Mouse (Mus musculus) hindbrain, embryonic 14.5 days (tissue): ENCODE data around the gene Cbfa2t2. TPM values are rescaled to one million over a fixed set of nuclear protein-coding genes. Genes with fewer than 3 reads are reported as not detected.

Experiments used
- ATAC-seq: fragments of 200-750 bp; cut with Nextera tagmentation; 2 replicates; pipeline ENCODE4 v1.8.0; 2017; ENCODE audit warnings: moderate number of reproducible peaks, mild to moderate bottlenecking, moderate TSS enrichment, moderate library complexity; ENCODE audit not compliant: low FRiP score
- DNase-seq: peaks from one replicate; pipeline ENCODE4 v3.0.0-alpha.2; 2015; ENCODE audit warnings: low spot score
- H3K27ac ChIP-seq: fragments of 300-500 bp; sonication (generic); 2 replicates; pipeline ENCODE4 v1.5.1; 2014; ENCODE audit warnings: mild to moderate bottlenecking, moderate library complexity
- H3K27me3 ChIP-seq: fragments of 300-500 bp; sonication (generic); 2 replicates; pipeline ENCODE4 v1.6.1; 2014; ENCODE audit warnings: mild to moderate bottlenecking, low read length, mixed read lengths; ENCODE audit not compliant: control insufficient read depth, insufficient read depth
- H3K36me3 ChIP-seq: fragments of 300-500 bp; sonication (generic); replicated peaks from 2 replicates; pipeline ENCODE4 v1.6.1; 2014; ENCODE audit not compliant: control insufficient read depth, insufficient read depth
- H3K4me1 ChIP-seq: fragments of 300-500 bp; sonication (generic); replicated peaks from 2 replicates; pipeline ENCODE4 v1.6.1; 2014; ENCODE audit warnings: antibody characterized with exemption, low read length, mixed read lengths; ENCODE audit not compliant: control insufficient read depth, insufficient read depth
- H3K4me2 ChIP-seq: fragments of 300-500 bp; sonication (generic); replicated peaks from 2 replicates; pipeline ENCODE4 v1.6.1; 2014; ENCODE audit warnings: mild to moderate bottlenecking, moderate library complexity
- H3K4me3 ChIP-seq: fragments of 300-500 bp; sonication (generic); replicated peaks from 2 replicates; pipeline ENCODE4 v1.5.1; 2014; ENCODE audit warnings: mild to moderate bottlenecking, low read length
- H3K9ac ChIP-seq: fragments of 300-500 bp; sonication (generic); 2 replicates; pipeline ENCODE4 v1.6.1; 2014
- H3K9me3 ChIP-seq: fragments of 300-500 bp; sonication (generic); 2 replicates; pipeline ENCODE4 v1.6.1; 2016; ENCODE audit warnings: low read length; ENCODE audit not compliant: control insufficient read depth
- WGBS: fragments of 180-500 bp; shearing (Covaris S2); extraction: QIAGEN DNeasy Blood & Tissue Kit; methylation state at CpG from one replicate; pipeline ENCODE4 v1.1.7; 2014; 5-methylcytosine and 5-hydroxymethylcytosine counted together
- polyA plus RNA-seq: library from polyadenylated mRNA; unstranded; fragments of >200 nt; fragmentation: Nextera tagmentation; extraction: Ambion mirVana; gene quantifications from 2 replicates; pipeline ENCODE4 v1.2.1, GENCODE M21; 2014

The Cbfa2t2 gene
- polyA plus RNA-seq, 1 experiment from 2014 or later, result 48.0 TPM

DNA sequence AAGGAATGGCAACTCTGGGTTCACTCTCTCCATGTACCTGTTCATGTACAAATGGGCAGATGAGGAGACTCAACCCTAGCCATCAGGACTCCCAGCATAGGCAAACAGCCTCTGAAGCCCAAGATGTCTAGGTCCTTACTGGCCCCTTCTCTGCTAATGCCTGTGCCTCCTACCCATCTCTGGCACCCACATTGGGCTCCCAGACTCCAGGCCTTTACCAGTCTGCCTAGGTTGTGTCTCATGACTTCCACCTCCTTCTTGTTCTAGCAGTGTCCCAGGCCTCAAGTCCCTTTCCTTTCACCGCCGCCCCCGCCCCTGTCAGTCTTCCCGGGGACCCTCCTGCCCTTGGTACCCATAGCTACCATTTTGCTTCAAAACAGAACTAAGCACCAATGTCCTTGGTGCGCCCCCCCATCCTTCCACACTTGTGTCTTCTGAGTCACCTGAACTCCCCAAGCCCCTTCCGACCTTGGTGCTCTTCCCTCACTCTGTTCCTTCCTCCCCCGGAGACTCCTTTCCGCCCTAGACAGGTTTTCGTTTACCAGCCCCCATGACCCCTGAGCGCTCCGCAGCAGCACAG, 29.1 kb upstream of the Cbfa2t2 start:
- H3K36me3 ChIP-seq, result no peaks in the 10 kb centered on the region
- no peak overlapping the region for H3K27ac ChIP-seq
- peak overlapping the region; percentile 59 for H3K4me2 ChIP-seq
- no peaks in the 10 kb centered on the region; the same call in 1 of the 2 replicates for H3K4me1 ChIP-seq
- peak overlapping the region; percentile 67 for H3K4me3 ChIP-seq
- H3K9ac ChIP-seq, result peak overlapping the region; percentile 65
- H3K9me3 ChIP-seq, result no peaks in the 10 kb centered on the region
- DNase-seq (no peak), ATAC-seq (no peak)
- H3K27me3 ChIP-seq, result no peaks in the 10 kb centered on the region
- 33% methylated on average over 11 of the region's 11 CpGs for WGBS

DNA sequence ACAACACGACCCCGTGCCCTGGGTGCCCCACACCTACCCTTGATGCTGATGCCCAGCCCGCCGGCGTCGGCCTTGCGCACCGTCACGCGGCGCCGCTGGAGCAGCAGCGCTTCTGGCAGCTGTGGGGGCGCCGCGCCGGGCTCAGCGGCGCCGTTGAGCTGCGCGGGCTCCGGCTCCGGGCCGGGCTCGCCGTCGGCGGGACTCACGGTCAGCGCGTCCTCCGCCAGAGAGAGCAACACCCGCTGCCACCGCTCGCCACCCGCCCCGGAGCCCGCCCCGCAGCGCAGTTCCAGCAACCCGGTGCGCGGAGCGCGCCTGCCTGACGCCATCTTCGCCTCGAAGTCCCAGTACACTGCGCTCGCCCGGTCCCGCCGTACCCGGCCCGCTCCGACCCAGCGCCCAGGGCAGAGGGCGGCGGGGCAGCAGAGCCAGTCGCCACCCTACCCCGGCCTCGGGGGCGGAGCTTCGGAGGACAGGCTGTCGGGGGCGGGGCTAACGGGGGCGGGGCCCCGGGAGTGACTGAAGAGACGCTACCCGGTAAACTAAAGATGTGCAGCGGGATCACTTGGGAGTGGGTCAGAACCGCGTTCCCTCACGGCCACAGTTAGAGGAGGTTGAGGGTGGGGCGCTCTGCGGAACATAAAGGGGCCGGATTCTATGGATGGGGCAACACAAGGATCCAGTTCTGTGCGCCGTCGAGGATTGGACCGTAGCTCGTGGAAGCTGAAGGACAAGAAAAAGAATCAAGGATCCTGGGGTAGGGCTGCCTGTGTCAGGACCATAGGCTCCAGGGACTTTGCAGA, 28.4 kb upstream of the Cbfa2t2 start, which contains the start of gene Snta1:
TSS of gene Snta1 (minus strand) at position 457 of the 803 bp plus-strand sequence.
- WGBS, result 2% methylated on average over 74 of the region's 84 CpGs
- ATAC-seq (peak; percentile 87), DNase-seq (peak; percentile 69)
- Histone ChIP-seq H3K4me1 (no peaks in the 10 kb centered on the region; the same call in 1 of the 2 replicates), H3K9ac (peak within 1 kb of the TSS; percentile 65), H3K9me3 (no peaks in the 10 kb centered on the region), H3K4me3 (peak within 1 kb of the TSS; percentile 67), H3K27me3 (no peaks in the 10 kb centered on the region), H3K36me3 (no peaks in the 10 kb centered on the region), H3K4me2 (peak within 1 kb of the TSS; percentile 59), H3K27ac (no peak within 1 kb of the TSS)

DNA sequence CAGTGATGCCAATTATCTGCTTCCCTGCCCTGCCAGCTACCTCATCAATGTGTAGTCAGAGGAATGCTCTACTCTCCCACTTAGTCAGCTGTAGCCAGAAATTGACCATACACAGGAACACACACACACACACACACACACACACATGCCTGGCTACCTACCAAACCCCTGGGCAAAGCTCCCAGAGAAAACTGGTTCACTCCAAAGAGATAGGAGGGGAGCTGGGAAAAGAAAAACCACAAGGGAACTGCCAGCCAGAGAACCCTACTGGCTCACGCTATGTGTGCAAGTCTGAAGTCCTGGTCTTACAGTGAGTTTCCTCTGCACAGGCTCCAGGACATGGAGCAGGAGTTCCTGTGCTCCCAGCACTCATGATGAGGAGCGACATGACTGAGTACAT, 25.9 kb upstream of the Cbfa2t2 start:
- no peak overlapping the region for H3K4me2 ChIP-seq
- H3K27ac ChIP-seq, result no peak overlapping the region
- H3K27me3 ChIP-seq, result no peaks in the 10 kb centered on the region
- H3K36me3 ChIP-seq, result no peaks in the 10 kb centered on the region
- WGBS, result 64% methylated on average over 2 of the region's 2 CpGs
- no peaks in the 10 kb centered on the region for H3K9me3 ChIP-seq
- DNase-seq, result peak; percentile 57
- no peaks in the 10 kb centered on the region; the same call in 1 of the 2 replicates for H3K4me1 ChIP-seq
- no peak overlapping the region for H3K9ac ChIP-seq
- no peak overlapping the region for H3K4me3 ChIP-seq
- no peak for ATAC-seq

DNA sequence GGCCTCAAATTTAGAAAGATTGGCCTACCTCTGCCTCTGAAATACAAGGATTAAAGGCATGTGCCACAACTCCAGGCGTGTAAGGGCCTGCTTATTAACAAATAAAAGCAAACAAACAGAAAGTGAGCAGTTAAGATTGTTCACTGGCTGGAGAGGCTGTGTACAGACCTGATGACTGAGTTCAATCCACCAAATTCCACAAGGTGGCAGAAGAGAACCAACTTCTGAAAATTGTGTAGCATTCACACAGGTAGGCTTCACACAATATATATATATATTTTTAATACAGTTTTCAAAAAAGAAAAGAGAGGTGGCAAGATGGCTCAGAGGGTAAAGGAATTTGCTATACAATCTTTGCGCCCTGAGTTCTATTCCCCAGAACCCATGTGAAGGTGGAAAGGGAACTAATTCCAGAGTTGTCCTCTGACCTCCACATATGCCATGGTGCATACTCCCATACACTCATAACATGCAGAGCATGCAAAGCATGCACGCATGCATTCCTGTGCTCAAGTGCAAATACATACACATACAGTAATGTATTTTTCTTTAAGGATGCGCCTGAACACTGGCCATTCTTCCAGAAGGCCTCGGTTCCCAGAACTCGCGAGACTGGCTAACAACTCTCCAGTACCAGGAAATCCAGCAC, 24.1 kb upstream of the Cbfa2t2 start:
- Histone ChIP-seq H3K9ac (no peak overlapping the region), H3K9me3 (no peaks in the 10 kb centered on the region), H3K27ac (no peak overlapping the region), H3K36me3 (no peaks in the 10 kb centered on the region), H3K4me2 (no peak overlapping the region), H3K4me1 (no peaks in the 10 kb centered on the region; the same call in 1 of the 2 replicates), H3K4me3 (no peak overlapping the region), H3K27me3 (no peaks in the 10 kb centered on the region)
- no peak for ATAC-seq
- DNase-seq, result peak; percentile 87
- WGBS, result 68% methylated on average over 7 of the region's 7 CpGs

DNA sequence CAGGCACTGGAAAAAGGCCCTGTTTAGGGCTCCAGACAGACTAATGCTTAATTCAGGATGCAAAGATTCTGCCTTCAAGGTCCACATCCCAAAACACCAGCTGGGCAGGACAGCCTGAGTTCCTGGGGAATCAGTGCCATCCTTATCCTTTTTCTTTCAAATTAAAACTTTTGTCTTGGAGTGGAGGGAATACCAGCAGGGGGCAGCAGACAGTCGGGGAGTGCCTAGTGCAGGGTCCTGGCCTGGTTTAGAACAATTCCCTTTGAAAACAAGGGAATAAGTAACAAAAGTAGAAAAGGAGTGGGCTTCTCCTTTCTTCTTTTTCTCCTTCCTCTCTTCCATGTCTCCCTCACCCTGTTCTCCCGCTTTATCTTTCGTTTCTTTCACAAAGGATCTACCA, 19.2 kb upstream of the Cbfa2t2 start:
- DNase-seq, result peak; percentile 84

DNA sequence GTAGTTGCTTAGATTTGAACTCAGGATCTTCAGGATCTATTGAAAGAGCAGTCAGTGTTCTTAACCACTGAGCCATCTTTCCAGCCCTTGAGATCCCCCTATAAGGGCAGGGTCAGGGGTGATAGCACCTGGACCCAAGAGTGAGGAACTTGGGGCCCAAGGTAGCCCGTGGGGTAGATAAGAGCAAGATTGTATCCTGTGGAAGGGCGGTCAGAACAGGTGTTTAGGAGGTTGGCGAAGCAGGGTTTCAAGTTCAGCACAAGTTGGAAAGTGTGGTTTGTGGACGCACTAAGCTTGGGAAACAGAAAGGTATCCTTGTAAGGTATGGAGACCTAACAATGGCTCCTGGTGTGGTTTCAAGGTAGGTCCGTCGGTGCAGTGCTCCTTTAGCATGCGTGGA, 18.3 kb upstream of the Cbfa2t2 start:
- DNase-seq (no peak), ATAC-seq (no peak)
- WGBS, result 89% methylated on average over 7 of the region's 7 CpGs
- no peak overlapping the region for H3K9ac ChIP-seq
- no peaks in the 10 kb centered on the region for H3K36me3 ChIP-seq
- H3K4me1 ChIP-seq, result 0 out of 2 replicates have a peak, but pooled peaks cover 9% of the 10 kb centered on the region
- H3K27me3 ChIP-seq, result no peaks in the 10 kb centered on the region
- no peak overlapping the region for H3K27ac ChIP-seq
- no peak overlapping the region for H3K4me2 ChIP-seq
- no peak overlapping the region for H3K4me3 ChIP-seq
- no peaks in the 10 kb centered on the region for H3K9me3 ChIP-seq

More for the DNA sequence above, 19.2 kb upstream of the Cbfa2t2 start:
- no peaks in the 10 kb centered on the region for H3K36me3 ChIP-seq
- no peak overlapping the region for H3K27ac ChIP-seq
- 3% methylated on average over 3 of the region's 3 CpGs for WGBS
- H3K27me3 ChIP-seq, result no peaks in the 10 kb centered on the region
- no peak for ATAC-seq
- 0 out of 2 replicates have a peak, but pooled peaks cover 9% of the 10 kb centered on the region for H3K4me1 ChIP-seq
- no peak overlapping the region for H3K4me3 ChIP-seq
- H3K4me2 ChIP-seq, result no peak overlapping the region
- H3K9me3 ChIP-seq, result no peaks in the 10 kb centered on the region
- H3K9ac ChIP-seq, result no peak overlapping the region

DNA sequence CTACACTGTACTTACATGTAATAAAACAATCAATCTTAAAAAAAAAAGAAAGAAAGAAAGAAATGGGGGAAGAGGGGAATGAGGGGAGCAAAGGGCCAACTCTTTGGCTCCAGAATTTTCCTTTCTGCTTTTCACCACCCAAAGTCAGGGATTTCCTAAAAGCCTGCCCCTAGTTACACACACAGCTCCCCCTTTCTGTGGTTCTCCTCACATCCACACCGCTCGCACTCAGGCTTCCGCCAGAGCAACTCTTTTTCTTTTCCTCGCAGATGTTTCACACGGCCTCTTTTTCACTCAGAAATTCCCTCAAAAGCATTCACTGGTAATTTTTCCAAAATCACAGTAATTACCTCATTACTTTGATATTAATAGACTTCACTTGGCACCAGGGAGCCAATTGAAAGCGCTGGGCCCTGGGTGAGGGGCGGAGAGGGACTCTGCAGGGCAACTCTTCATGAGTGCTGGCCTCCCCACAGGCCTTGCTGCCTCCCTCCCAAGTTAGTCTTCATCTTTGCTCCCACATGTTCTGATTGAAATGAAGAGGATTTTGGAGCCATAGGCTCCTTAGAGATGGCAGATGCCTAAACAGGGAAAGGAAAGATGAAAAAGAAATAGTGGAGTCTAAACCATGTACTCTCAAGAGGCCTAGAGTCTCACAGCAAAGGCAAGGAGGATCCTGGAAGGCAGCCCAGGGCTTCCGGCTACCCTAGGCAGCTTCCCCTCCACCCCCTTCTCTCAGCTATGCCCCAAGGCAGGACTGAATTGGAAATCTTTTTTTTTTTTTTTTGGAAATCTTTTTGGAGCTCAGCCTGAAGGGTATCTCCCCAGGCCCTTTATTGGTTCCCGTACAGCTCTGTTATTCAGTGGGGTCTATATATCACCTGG, 16.4 kb upstream of the Cbfa2t2 start:
- H3K27ac ChIP-seq, result no peak overlapping the region
- H3K4me2 ChIP-seq, result no peak overlapping the region
- no peaks in the 10 kb centered on the region for H3K27me3 ChIP-seq
- H3K9ac ChIP-seq, result no peak overlapping the region
- no peaks in the 10 kb centered on the region for H3K36me3 ChIP-seq
- ATAC-seq (no peak), DNase-seq (no peak)
- 63% methylated on average over 9 of the region's 9 CpGs for WGBS
- H3K4me1 ChIP-seq, result 0 out of 2 replicates have a peak, but pooled peaks cover 9% of the 10 kb centered on the region
- H3K4me3 ChIP-seq, result no peak overlapping the region
- H3K9me3 ChIP-seq, result no peaks in the 10 kb centered on the region

DNA sequence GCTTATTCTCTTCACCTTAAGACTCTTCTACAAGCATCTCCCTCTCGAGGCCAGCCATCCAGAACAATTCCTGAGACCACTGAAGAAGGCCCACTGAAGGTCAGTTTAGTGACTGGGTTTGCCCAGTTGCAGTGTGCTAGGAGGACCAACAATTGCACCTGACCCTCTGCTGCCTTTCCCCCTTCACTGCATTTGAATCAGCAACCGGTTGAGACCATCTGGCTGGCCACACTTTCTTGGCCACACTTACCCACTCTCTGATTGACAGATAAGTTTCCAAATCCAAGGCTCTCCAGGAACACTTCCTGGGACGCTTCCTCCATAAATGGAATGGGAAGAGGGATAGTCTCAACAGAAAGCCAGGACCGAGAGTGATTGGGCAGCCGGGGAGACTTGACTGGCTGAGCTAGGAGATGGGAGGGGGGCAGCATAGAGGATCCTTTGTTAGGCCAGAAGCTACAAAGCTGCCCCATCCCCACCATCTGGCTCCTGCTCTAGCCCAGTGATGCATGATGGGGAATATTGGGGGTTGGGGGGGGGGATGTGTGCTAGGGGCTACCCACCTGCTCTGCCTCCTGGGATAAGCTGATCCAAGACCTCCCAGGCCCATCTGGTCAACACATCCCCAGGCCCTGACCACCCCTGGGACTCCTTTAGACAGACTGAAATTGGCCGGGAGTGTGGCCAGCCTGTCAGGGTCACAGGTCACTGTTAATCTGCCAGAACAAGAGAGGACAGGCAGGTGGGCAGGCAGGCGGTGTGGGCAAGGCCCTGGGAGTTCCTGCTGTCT, 15.1 kb upstream of the Cbfa2t2 start:
- peaks cover 13% of the 10 kb centered on the region for H3K4me1 ChIP-seq
- H3K27me3 ChIP-seq, result no peaks in the 10 kb centered on the region
- H3K4me3 ChIP-seq, result no peak overlapping the region
- peak; percentile 50 for DNase-seq
- H3K36me3 ChIP-seq, result no peaks in the 10 kb centered on the region
- H3K9ac ChIP-seq, result no peak overlapping the region
- no peak overlapping the region for H3K4me2 ChIP-seq
- WGBS, result 12% methylated on average over 7 of the region's 7 CpGs
- peak; percentile 81 for ATAC-seq
- no peaks in the 10 kb centered on the region for H3K9me3 ChIP-seq
- H3K27ac ChIP-seq, result peak overlapping the region; percentile 62
